Mouse (Mus musculus): Measurements from ENCODE around the gene Pdzd8. TPM values are rescaled to one million over a fixed set of nuclear protein-coding genes. Genes with fewer than 3 reads are reported as not detected.

The Pdzd8 gene
- polyA plus RNA-seq, 1 experiment: 14.9 TPM

- Histone ChIP-seq H3K4me3 (ENCODE audit: control insufficient read depth, insufficient read depth, low read length) (no peak overlapping the region), H3K27ac (ENCODE audit: control insufficient read depth, insufficient read depth, low read length) (no peak overlapping the region), H3K27me3 (ENCODE audit: control insufficient read depth, insufficient read depth, low read length) (no peaks in the 10 kb centered on the region; the same call in 1 of the 2 replicates), H3K4me1 (replicated peaks; ENCODE audit: control insufficient read depth, insufficient read depth, low read length) (no peaks in the 10 kb centered on the region), H3K36me3 (ENCODE audit: control insufficient read depth, insufficient read depth, low read length) (no peaks in the 10 kb centered on the region)
- WGBS: 93% methylated on average over 4 of the region's 4 CpGs
- no peak for TF ChIP-seq POLR2A (IDR thresholded peaks at IDR 0.05; ENCODE audit: control insufficient read depth, extremely low read depth, insufficient read depth, low read length, poor library complexity)
- TF ChIP-seq CTCF (IDR thresholded peaks at IDR 0.05; ENCODE audit: borderline replicate concordance, control insufficient read depth, extremely low read depth, insufficient read depth, low read length, poor library complexity): no peak
- no peak for DNase-seq
Measured at GRCm38 (mm10) chr19:59357878-59358277, 12.3 kb upstream of the Pdzd8 start.

- no peak for DNase-seq
- H3K27me3 ChIP-seq (ENCODE audit: control insufficient read depth, insufficient read depth, low read length): no peaks in the 10 kb centered on the region; the same call in 1 of the 2 replicates
- WGBS: 88% methylated on average over 14 of the region's 14 CpGs
- H3K36me3 ChIP-seq (ENCODE audit: control insufficient read depth, insufficient read depth, low read length): no peaks in the 10 kb centered on the region
- H3K4me1 ChIP-seq (replicated peaks; ENCODE audit: control insufficient read depth, insufficient read depth, low read length): no peaks in the 10 kb centered on the region
- H3K4me3 ChIP-seq (ENCODE audit: control insufficient read depth, insufficient read depth, low read length): no peak overlapping the region
- TF ChIP-seq POLR2A (IDR thresholded peaks at IDR 0.05; ENCODE audit: control insufficient read depth, extremely low read depth, insufficient read depth, low read length, poor library complexity): no peak
- TF ChIP-seq CTCF (IDR thresholded peaks at IDR 0.05; ENCODE audit: borderline replicate concordance, control insufficient read depth, extremely low read depth, insufficient read depth, low read length, poor library complexity): no peak
- no peak overlapping the region for H3K27ac ChIP-seq (ENCODE audit: control insufficient read depth, insufficient read depth, low read length)
Measured at GRCm38 (mm10) chr19:59356843-59357595, 11.4 kb upstream of the Pdzd8 start.

- Histone ChIP-seq H3K27ac (ENCODE audit: control insufficient read depth, insufficient read depth, low read length) (no peak overlapping the region), H3K36me3 (ENCODE audit: control insufficient read depth, insufficient read depth, low read length) (no peaks in the 10 kb centered on the region), H3K27me3 (ENCODE audit: control insufficient read depth, insufficient read depth, low read length) (no peaks in the 10 kb centered on the region; the same call in 1 of the 2 replicates), H3K4me1 (replicated peaks; ENCODE audit: control insufficient read depth, insufficient read depth, low read length) (no peaks in the 10 kb centered on the region), H3K4me3 (ENCODE audit: control insufficient read depth, insufficient read depth, low read length) (no peak overlapping the region)
- TF ChIP-seq CTCF (IDR thresholded peaks at IDR 0.05; ENCODE audit: borderline replicate concordance, control insufficient read depth, extremely low read depth, insufficient read depth, low read length, poor library complexity) (no peak), POLR2A (IDR thresholded peaks at IDR 0.05; ENCODE audit: control insufficient read depth, extremely low read depth, insufficient read depth, low read length, poor library complexity) (no peak)
- 88% methylated on average over 3 of the region's 3 CpGs for WGBS
- DNase-seq: no peak
Measured at GRCm38 (mm10) chr19:59356388-59356787, 10.8 kb upstream of the Pdzd8 start.

- no peak for TF ChIP-seq CTCF (IDR thresholded peaks at IDR 0.05; ENCODE audit: borderline replicate concordance, control insufficient read depth, extremely low read depth, insufficient read depth, low read length, poor library complexity)
- no peak for TF ChIP-seq POLR2A (IDR thresholded peaks at IDR 0.05; ENCODE audit: control insufficient read depth, extremely low read depth, insufficient read depth, low read length, poor library complexity)
- WGBS: 88% methylated on average over 2 of the region's 2 CpGs
- DNase-seq: no peak
- no peaks in the 10 kb centered on the region; the same call in 1 of the 2 replicates for H3K27me3 ChIP-seq (ENCODE audit: control insufficient read depth, insufficient read depth, low read length)
- H3K4me1 ChIP-seq (replicated peaks; ENCODE audit: control insufficient read depth, insufficient read depth, low read length): peaks cover 4% of the 10 kb centered on the region
- no peak overlapping the region for H3K4me3 ChIP-seq (ENCODE audit: control insufficient read depth, insufficient read depth, low read length)
- no peaks in the 10 kb centered on the region for H3K36me3 ChIP-seq (ENCODE audit: control insufficient read depth, insufficient read depth, low read length)
- no peak overlapping the region for H3K27ac ChIP-seq (ENCODE audit: control insufficient read depth, insufficient read depth, low read length)
Measured at GRCm38 (mm10) chr19:59354906-59355305, 9.3 kb upstream of the Pdzd8 start.

- H3K36me3 ChIP-seq (ENCODE audit: control insufficient read depth, insufficient read depth, low read length): no peaks in the 10 kb centered on the region
- no peak overlapping the region for H3K27ac ChIP-seq (ENCODE audit: control insufficient read depth, insufficient read depth, low read length)
- TF ChIP-seq CTCF (IDR thresholded peaks at IDR 0.05; ENCODE audit: borderline replicate concordance, control insufficient read depth, extremely low read depth, insufficient read depth, low read length, poor library complexity) (no peak), POLR2A (IDR thresholded peaks at IDR 0.05; ENCODE audit: control insufficient read depth, extremely low read depth, insufficient read depth, low read length, poor library complexity) (no peak)
- no peaks in the 10 kb centered on the region for H3K27me3 ChIP-seq (ENCODE audit: control insufficient read depth, insufficient read depth, low read length)
- no peak for DNase-seq
- no peak overlapping the region for H3K4me3 ChIP-seq (ENCODE audit: control insufficient read depth, insufficient read depth, low read length)
- 67% methylated on average over 3 of the region's 3 CpGs for WGBS
- H3K4me1 ChIP-seq (replicated peaks; ENCODE audit: control insufficient read depth, insufficient read depth, low read length): peaks cover 4% of the 10 kb centered on the region
Measured at GRCm38 (mm10) chr19:59352760-59353159, 7.2 kb upstream of the Pdzd8 start.

- 91% methylated on average over 15 of the region's 15 CpGs for WGBS
- peaks cover 4% of the 10 kb centered on the region for H3K4me1 ChIP-seq (replicated peaks; ENCODE audit: control insufficient read depth, insufficient read depth, low read length)
Measured at GRCm38 (mm10) chr19:59351151-59351889, 5.7 kb upstream of the Pdzd8 start.

More at GRCm38 (mm10) chr19:59351151-59351889, 5.7 kb upstream of the Pdzd8 start:
- Histone ChIP-seq H3K36me3 (ENCODE audit: control insufficient read depth, insufficient read depth, low read length) (no peaks in the 10 kb centered on the region), H3K4me3 (ENCODE audit: control insufficient read depth, insufficient read depth, low read length) (no peak overlapping the region), H3K27me3 (ENCODE audit: control insufficient read depth, insufficient read depth, low read length) (no peaks in the 10 kb centered on the region), H3K27ac (ENCODE audit: control insufficient read depth, insufficient read depth, low read length) (no peak overlapping the region)
- TF ChIP-seq POLR2A (IDR thresholded peaks at IDR 0.05; ENCODE audit: control insufficient read depth, extremely low read depth, insufficient read depth, low read length, poor library complexity) (no peak), CTCF (IDR thresholded peaks at IDR 0.05; ENCODE audit: borderline replicate concordance, control insufficient read depth, extremely low read depth, insufficient read depth, low read length, poor library complexity) (no peak)
- DNase-seq: no peak

Data from thymus, adult 2 months (tissue).